Mouse (Mus musculus) heart, embryonic 12.5 days (tissue): ENCODE data around the gene Glt6d1. TPM values are rescaled to one million over a fixed set of nuclear protein-coding genes. Genes with fewer than 3 reads are reported as not detected.

Experiments
- ATAC-seq: fragments of 200-750 bp; cut with Nextera tagmentation; 2 replicates; pipeline ENCODE4 v1.8.0; 2017; ENCODE audit warnings: moderate TSS enrichment, moderate library complexity; ENCODE audit not compliant: insufficient number of reproducible peaks, low FRiP score
- H3K27ac ChIP-seq: fragments of 300-500 bp; sonication (generic); 2 replicates; pipeline ENCODE4 v1.5.1; 2016; ENCODE audit warnings: mild to moderate bottlenecking, moderate library complexity; ENCODE audit not compliant: poor library complexity, severe bottlenecking
- H3K27me3 ChIP-seq: fragments of 300-500 bp; sonication (generic); replicated peaks from 2 replicates; pipeline ENCODE4 v1.6.1; 2016; ENCODE audit warnings: mild to moderate bottlenecking, moderate library complexity
- H3K36me3 ChIP-seq: fragments of 300-500 bp; sonication (generic); 2 replicates; pipeline ENCODE4 v1.6.1; 2016; ENCODE audit warnings: mild to moderate bottlenecking, moderate library complexity
- H3K4me1 ChIP-seq: fragments of 300-500 bp; sonication (generic); replicated peaks from 2 replicates; pipeline ENCODE4 v1.6.1; 2016; ENCODE audit warnings: mild to moderate bottlenecking
- H3K4me2 ChIP-seq: fragments of 300-500 bp; sonication (generic); 2 replicates; pipeline ENCODE4 v1.6.1; 2016; ENCODE audit warnings: mild to moderate bottlenecking, moderate library complexity
- H3K4me3 ChIP-seq: fragments of 300-500 bp; sonication (generic); 2 replicates; pipeline ENCODE4 v1.5.1; 2016; ENCODE audit warnings: mild to moderate bottlenecking
- H3K9ac ChIP-seq: fragments of 300-500 bp; sonication (generic); 2 replicates; pipeline ENCODE4 v1.6.1; 2016; ENCODE audit warnings: mild to moderate bottlenecking, moderate library complexity
- H3K9me3 ChIP-seq: fragments of 300-500 bp; sonication (generic); replicated peaks from 2 replicates; pipeline ENCODE4 v1.6.1; 2016; ENCODE audit warnings: mild to moderate bottlenecking, moderate library complexity
- WGBS: fragments of 180-500 bp; shearing (Covaris S2); methylation state at CpG from one replicate; pipeline ENCODE4 v1.1.7; 2016; 5-methylcytosine and 5-hydroxymethylcytosine counted together
- polyA plus RNA-seq: library from polyadenylated mRNA; unstranded; fragments of >200 nt; fragmentation: Nextera tagmentation; extraction: Ambion mirVana; gene quantifications from 2 replicates; pipeline ENCODE4 v1.2.1, GENCODE M21; 2016

Glt6d1 gene
- polyA plus RNA-seq, 1 experiment from 2014 or later = not detected

GRCm38 (mm10) chr2:25765269-25765668 lies 50.4 kb downstream of the Glt6d1 start, which contains the start of gene Lcn3:
Lcn3 (plus strand) TSS chr2:25765569.
- Histone ChIP-seq H3K9ac (no peak within 1 kb of the TSS), H3K36me3 (no peaks in the 10 kb centered on the region), H3K4me3 (no peak within 1 kb of the TSS), H3K4me1 (no peaks in the 10 kb centered on the region), H3K4me2 (no peak within 1 kb of the TSS), H3K9me3 (no peaks in the 10 kb centered on the region), H3K27ac (no peak within 1 kb of the TSS), H3K27me3 (peaks cover 10% of the 10 kb centered on the region)
- 50% methylated on average over 2 of the region's 2 CpGs for WGBS
- no peak for ATAC-seq

- H3K27ac ChIP-seq = no peak overlapping the region
- H3K36me3 ChIP-seq = no peaks in the 10 kb centered on the region
- no peak overlapping the region for H3K9ac ChIP-seq
- no peaks in the 10 kb centered on the region for H3K27me3 ChIP-seq
- ATAC-seq = no peak
- no peak overlapping the region for H3K4me3 ChIP-seq
- 53% methylated on average over 4 of the region's 4 CpGs for WGBS
- no peak overlapping the region for H3K4me2 ChIP-seq
- peaks cover 5% of the 10 kb centered on the region for H3K9me3 ChIP-seq
- H3K4me1 ChIP-seq = peaks cover 1% of the 10 kb centered on the region; the same call in 1 of the 2 replicates
These were observed 57.5 kb downstream of the Glt6d1 start for GRCm38 (mm10) chr2:25758064-25758625.

- no peak overlapping the region for H3K27ac ChIP-seq
- H3K27me3 ChIP-seq = no peaks in the 10 kb centered on the region
- no peak for ATAC-seq
- H3K9me3 ChIP-seq = peaks cover 5% of the 10 kb centered on the region
- H3K4me2 ChIP-seq = no peak overlapping the region
- H3K4me3 ChIP-seq = no peak overlapping the region
- H3K4me1 ChIP-seq = peaks cover 9% of the 10 kb centered on the region; the same call in 1 of the 2 replicates
- 90% methylated on average over 1 of the region's 1 CpGs for WGBS
- no peak overlapping the region for H3K9ac ChIP-seq
- H3K36me3 ChIP-seq = no peaks in the 10 kb centered on the region
These were observed 61.4 kb downstream of the Glt6d1 start for GRCm38 (mm10) chr2:25754201-25754600.

Other genes starting within 250 kb of the Glt6d1 start
- 1.2 and 3.5 TPM in 2 replicates for gene Mamdc4, start 241.0 kb downstream of the Glt6d1 start, polyA plus RNA-seq
- 161 and 164 TPM in 2 replicates for gene Phpt1, start 240.6 kb downstream of the Glt6d1 start, polyA plus RNA-seq
- 0.46 and 0.51 TPM in 2 replicates for gene Ajm1, start 234.1 kb downstream of the Glt6d1 start, polyA plus RNA-seq
- 48.6 and 49.2 TPM in 2 replicates for gene Rabl6, start 207.3 kb downstream of the Glt6d1 start, polyA plus RNA-seq
- 0.12 and 0.14 TPM in 2 replicates for gene Ccdc183, start 198.2 kb downstream of the Glt6d1 start, polyA plus RNA-seq
- 15.3 and 17.8 TPM in 2 replicates for gene Tmem141, start 193.8 kb downstream of the Glt6d1 start, polyA plus RNA-seq
- gene Fcna, start 187.8 kb downstream of the Glt6d1 start, polyA plus RNA-seq = 0.63 and 1.1 TPM in 2 replicates
- not detected in 2 replicates for gene Lcn8, start 162.7 kb downstream of the Glt6d1 start, polyA plus RNA-seq
- not detected in 2 replicates for gene Lcn5, start 157.9 kb downstream of the Glt6d1 start, polyA plus RNA-seq
- gene Lcn6, start 139.1 kb downstream of the Glt6d1 start, polyA plus RNA-seq = not detected in 2 replicates
- not detected in 2 replicates for gene Lcn10, start 133.1 kb downstream of the Glt6d1 start, polyA plus RNA-seq
- not detected in 2 replicates for gene Obp2a, start 115.8 kb downstream of the Glt6d1 start, polyA plus RNA-seq
- gene Bmyc, start 109.1 kb downstream of the Glt6d1 start, polyA plus RNA-seq = 57.5 and 58.9 TPM in 2 replicates
- not detected in 2 replicates for gene Obp2b, start 78.8 kb downstream of the Glt6d1 start, polyA plus RNA-seq
- gene Lcn3, start 50.3 kb downstream of the Glt6d1 start, polyA plus RNA-seq = not detected in 2 replicates
- not detected in 2 replicates for gene Lcn11, start 38.8 kb downstream of the Glt6d1 start, polyA plus RNA-seq
- not detected in 2 replicates for gene Gm13539, start 33.6 kb downstream of the Glt6d1 start, polyA plus RNA-seq
- gene Lcn9, start 7.3 kb upstream of the Glt6d1 start, polyA plus RNA-seq = not detected in 2 replicates
- gene Sohlh1, start 31.4 kb upstream of the Glt6d1 start, polyA plus RNA-seq = not detected in 2 replicates
- gene Kcnt1, start 47.9 kb upstream of the Glt6d1 start, polyA plus RNA-seq = not detected in 2 replicates
- 17.9 and 22.1 TPM in 2 replicates for gene Camsap1, start 167.4 kb upstream of the Glt6d1 start, polyA plus RNA-seq
- 107 and 111 TPM in 2 replicates for gene Ubac1, start 205.9 kb upstream of the Glt6d1 start, polyA plus RNA-seq